Mouse (Mus musculus): ENCODE results near the gene Lrrc74b. TPM values are rescaled to one million over a fixed set of nuclear protein-coding genes. Genes with fewer than 3 reads are reported as not detected.

Lrrc74b gene
- polyA plus RNA-seq, 1 experiment from 2014 or later = 0.20 TPM

DNA sequence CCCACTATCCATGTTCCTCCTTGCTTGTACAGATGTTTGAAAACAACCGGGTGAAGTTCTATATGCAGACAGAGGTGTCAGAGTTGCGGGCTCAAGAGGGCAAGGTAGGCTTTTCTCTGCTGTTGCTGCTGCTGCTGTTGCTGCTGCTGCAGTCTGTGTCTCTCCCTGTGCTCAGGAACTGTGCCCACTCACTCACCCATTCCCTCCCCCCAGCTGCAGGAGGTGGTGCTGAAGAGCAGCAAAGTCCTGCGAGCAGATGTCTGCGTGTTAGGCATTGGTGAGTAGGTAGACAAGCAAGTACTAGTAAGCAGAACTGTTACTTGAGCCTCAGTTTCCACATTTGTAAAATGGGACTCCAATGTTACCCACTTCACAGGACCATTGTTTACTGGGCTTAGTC, 58.4 kb downstream of the Lrrc74b start:
- DNase-seq (ENCODE audit: low spot score) = no peak

DNA sequence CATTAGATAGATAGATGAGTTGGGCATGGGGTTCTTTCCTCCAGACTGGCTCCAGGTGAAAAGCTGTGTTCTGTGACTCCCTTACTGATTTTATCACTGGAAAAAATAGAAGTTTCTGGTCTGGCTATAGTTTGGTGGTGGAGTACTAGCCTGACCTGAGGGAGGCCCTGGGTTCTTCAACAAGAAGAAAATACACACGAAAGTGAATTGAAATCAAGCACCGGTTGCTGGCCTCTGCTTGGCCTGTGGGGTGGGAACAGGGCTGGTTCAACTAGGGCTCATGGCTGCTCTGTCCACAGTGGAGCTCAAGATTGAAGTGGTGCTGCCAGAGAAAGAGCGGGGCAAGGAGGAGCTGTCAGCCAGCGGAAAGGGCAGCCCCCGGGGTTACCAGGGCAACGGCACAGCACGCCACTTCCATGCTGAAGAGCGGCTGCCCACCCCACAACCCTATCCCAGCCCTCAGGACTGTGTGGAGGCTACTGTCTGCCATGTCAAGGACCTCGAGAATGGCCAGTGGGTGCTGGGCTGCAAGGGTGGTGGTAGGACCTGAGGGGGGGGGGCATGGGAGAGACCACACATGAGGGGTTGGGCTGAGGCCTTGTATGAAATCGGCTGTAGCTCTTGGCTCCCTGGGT, 61.7 kb downstream of the Lrrc74b start:
- DNase-seq (ENCODE audit: low spot score) = no peak

DNA sequence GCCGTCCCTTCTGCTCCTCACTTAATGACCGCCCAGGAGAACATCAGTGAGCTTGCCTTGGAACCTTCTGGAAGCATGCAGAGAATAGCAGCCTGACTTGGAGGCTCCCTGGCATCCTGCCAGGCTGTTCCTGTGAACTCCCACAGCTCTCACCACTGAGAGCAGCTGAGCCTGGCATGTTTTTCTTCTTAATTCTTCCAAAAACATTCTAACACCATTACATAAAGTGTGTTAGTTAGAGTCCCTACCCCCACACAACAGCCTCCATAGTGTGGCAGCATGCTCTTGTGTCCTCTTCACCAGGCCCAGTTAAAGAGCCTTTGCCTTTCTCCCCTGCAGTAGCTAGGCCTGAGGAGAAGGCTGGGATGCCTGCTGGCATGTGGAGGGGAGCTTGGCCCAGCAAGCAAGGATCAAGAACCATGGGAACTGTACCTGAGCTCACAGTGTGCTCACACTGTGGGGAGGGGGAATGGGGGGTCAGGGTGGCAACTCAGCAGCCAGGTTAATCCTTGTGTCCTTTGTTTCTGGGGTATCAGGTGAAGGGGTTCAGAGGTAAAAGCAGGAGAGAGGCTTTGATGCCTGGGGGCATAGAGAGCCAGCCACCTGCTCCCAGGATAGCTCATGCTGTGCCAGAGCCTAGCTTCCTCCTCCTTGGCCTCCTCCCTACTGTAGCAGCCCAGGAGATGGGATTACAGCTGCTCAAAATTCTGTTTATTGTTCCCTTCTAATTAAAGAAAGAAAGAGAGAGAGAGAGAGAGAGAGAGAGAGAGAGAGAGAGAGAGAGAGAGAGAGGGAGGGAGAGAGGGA, 64.3 kb downstream of the Lrrc74b start:
- DNase-seq (ENCODE audit: low spot score) = no peak

Other genes starting within 250 kb of the Lrrc74b start
- gene Serpind1, start 229.9 kb downstream of the Lrrc74b start, polyA plus RNA-seq (2015; fragmentation: Nextera tagmentation; extraction: Ambion mirVana) = 0.15 and 0.30 TPM in 2 replicates
- gene Snap29, start 155.3 kb downstream of the Lrrc74b start, polyA plus RNA-seq (2015; fragmentation: Nextera tagmentation; extraction: Ambion mirVana) = 14.1 and 14.8 TPM in 2 replicates
- 29.0 and 31.3 TPM in 2 replicates for gene Pi4ka, start 154.9 kb downstream of the Lrrc74b start, polyA plus RNA-seq (2015; fragmentation: Nextera tagmentation; extraction: Ambion mirVana)
- 59.8 and 68.0 TPM in 2 replicates for gene Crkl, start 109.3 kb downstream of the Lrrc74b start, polyA plus RNA-seq (2015; fragmentation: Nextera tagmentation; extraction: Ambion mirVana)
- gene Aifm3, start 71.6 kb downstream of the Lrrc74b start, polyA plus RNA-seq (2015; fragmentation: Nextera tagmentation; extraction: Ambion mirVana) = 0.40 and 0.42 TPM in 2 replicates
- gene Lztr1, start 52.6 kb downstream of the Lrrc74b start, polyA plus RNA-seq (2015; fragmentation: Nextera tagmentation; extraction: Ambion mirVana) = 30.9 and 36.4 TPM in 2 replicates
- gene Thap7, start 30.1 kb downstream of the Lrrc74b start, polyA plus RNA-seq (2015; fragmentation: Nextera tagmentation; extraction: Ambion mirVana) = 79.7 and 81.0 TPM in 2 replicates
- gene P2rx6, start 638 bp upstream of the Lrrc74b start, polyA plus RNA-seq (2015; fragmentation: Nextera tagmentation; extraction: Ambion mirVana) = 1.4 and 2.0 TPM in 2 replicates
- gene Slc7a4, start 22.0 kb upstream of the Lrrc74b start, polyA plus RNA-seq (2015; fragmentation: Nextera tagmentation; extraction: Ambion mirVana) = 1.5 and 2.1 TPM in 2 replicates
- gene Smpd4, start 58.1 kb upstream of the Lrrc74b start, polyA plus RNA-seq (2015; fragmentation: Nextera tagmentation; extraction: Ambion mirVana) = 17.4 and 21.6 TPM in 2 replicates
- 0.98 and 1.1 TPM in 2 replicates for gene Ccdc74a, start 85.2 kb upstream of the Lrrc74b start, polyA plus RNA-seq (2015; fragmentation: Nextera tagmentation; extraction: Ambion mirVana)
- 31.6 and 36.9 TPM in 2 replicates for gene Med15, start 171.6 kb upstream of the Lrrc74b start, polyA plus RNA-seq (2015; fragmentation: Nextera tagmentation; extraction: Ambion mirVana)
- 27.6 and 30.2 TPM in 2 replicates for gene Klhl22, start 198.4 kb upstream of the Lrrc74b start, polyA plus RNA-seq (2015; fragmentation: Nextera tagmentation; extraction: Ambion mirVana)
- gene Scarf2, start 236.0 kb upstream of the Lrrc74b start, polyA plus RNA-seq (2015; fragmentation: Nextera tagmentation; extraction: Ambion mirVana) = 3.6 and 4.3 TPM in 2 replicates